Mouse (Mus musculus) forebrain, embryonic 16.5 days (tissue): ENCODE data around the gene Hist1h3g. TPM values are rescaled to one million over a fixed set of nuclear protein-coding genes. Genes with fewer than 3 reads are reported as not detected.
"Not testable (repeated sequence)": the region's sequence is repeated elsewhere in the genome, so short reads cannot be mapped to it uniquely, and the experiment has no call there.

ENCODE experiments used
- ATAC-seq: fragments of 200-750 bp; cut with Nextera tagmentation; 2 replicates; pipeline ENCODE4 v1.8.0; 2017; ENCODE audit warnings: mild to moderate bottlenecking, moderate library complexity
- H3K27ac ChIP-seq: fragments of 300-500 bp; sonication (generic); 2 replicates; pipeline ENCODE4 v1.5.1; 2014; ENCODE audit warnings: low read length, control low read depth
- H3K27me3 ChIP-seq: fragments of 300-500 bp; sonication (generic); replicated peaks from 2 replicates; pipeline ENCODE4 v1.6.1; 2014; ENCODE audit warnings: low read length; ENCODE audit not compliant: control insufficient read depth, insufficient read depth
- H3K36me3 ChIP-seq: fragments of 300-500 bp; sonication (generic); 2 replicates; pipeline ENCODE4 v1.6.1; 2014; ENCODE audit not compliant: control insufficient read depth, insufficient read depth
- H3K4me1 ChIP-seq: fragments of 300-500 bp; sonication (generic); replicated peaks from 2 replicates; pipeline ENCODE4 v1.6.1; 2014; ENCODE audit warnings: low read length; ENCODE audit not compliant: control insufficient read depth, insufficient read depth
- H3K4me2 ChIP-seq: fragments of 300-500 bp; sonication (generic); 2 replicates; pipeline ENCODE4 v1.6.1; 2014; ENCODE audit warnings: mild to moderate bottlenecking, low read length, control low read depth
- H3K4me3 ChIP-seq: fragments of 300-500 bp; sonication (generic); replicated peaks from 2 replicates; pipeline ENCODE4 v1.5.1; 2014; ENCODE audit warnings: mild to moderate bottlenecking, low read length, control low read depth
- H3K9ac ChIP-seq: fragments of 300-500 bp; sonication (generic); replicated peaks from 2 replicates; pipeline ENCODE4 v1.6.1; 2014; ENCODE audit warnings: low read depth, low read length, control low read depth
- H3K9me3 ChIP-seq: fragments of 300-500 bp; sonication (generic); 2 replicates; pipeline ENCODE4 v1.6.1; 2016; ENCODE audit warnings: low read length; ENCODE audit not compliant: control insufficient read depth
- WGBS: fragments of 180-500 bp; shearing (Covaris S2); extraction: QIAGEN DNeasy Blood & Tissue Kit; methylation state at CpG from one replicate; pipeline ENCODE4 v1.1.7; 2014; 5-methylcytosine and 5-hydroxymethylcytosine counted together
- polyA plus RNA-seq: library from polyadenylated mRNA; unstranded; fragments of >200 nt; fragmentation: Nextera tagmentation; extraction: Ambion mirVana; gene quantifications from 2 replicates; pipeline ENCODE4 v1.2.1, GENCODE M21; 2015

The Hist1h3g gene
- polyA plus RNA-seq, 1 experiment from 2014 or later: 1.5 TPM

- Histone ChIP-seq H3K9me3 (no peaks in the 10 kb centered on the region), H3K9ac (peak within 1 kb of the TSS; percentile 81), H3K27me3 (no peaks in the 10 kb centered on the region), H3K4me3 (peak within 1 kb of the TSS; percentile 67), H3K4me2 (peak within 1 kb of the TSS; percentile 78), H3K27ac (peak within 1 kb of the TSS; percentile 99), H3K4me1 (peaks cover 27% of the 10 kb centered on the region), H3K36me3 (no peaks in the 10 kb centered on the region)
- 0% methylated on average over 57 of the region's 70 CpGs for WGBS
- ATAC-seq: peak; percentile 88
Measured at GRCm38 (mm10) chr13:23530901-23531875, 4.0 kb upstream of the Hist1h3g start, which contains the start of gene Hist1h4h. Hist1h4h (plus strand) TSS chr13:23531050.

GRCm38 (mm10) chr13:23532262-23533075 is 2.8 kb upstream of the Hist1h3g start:
- no peaks in the 10 kb centered on the region for H3K36me3 ChIP-seq
- 13% methylated on average over 9 of the region's 9 CpGs for WGBS
- H3K9ac ChIP-seq: peak overlapping the region; percentile 36
- no peaks in the 10 kb centered on the region for H3K27me3 ChIP-seq
- peak overlapping the region; percentile 99 for H3K27ac ChIP-seq
- no peaks in the 10 kb centered on the region for H3K9me3 ChIP-seq
- H3K4me1 ChIP-seq: peaks cover 36% of the 10 kb centered on the region
- H3K4me3 ChIP-seq: peak overlapping the region; percentile 67
- peak overlapping the region; percentile 78 for H3K4me2 ChIP-seq
- ATAC-seq: no peak

GRCm38 (mm10) chr13:23533560-23534367 is 1.5 kb upstream of the Hist1h3g start, which contains the start of gene Hist1h2af:
Hist1h2af (plus strand) TSS chr13:23533906.
- H3K27me3 ChIP-seq, H3K36me3 ChIP-seq, H3K9me3 ChIP-seq: not testable (repeated sequence)
- H3K9ac ChIP-seq: peak within 1 kb of the TSS; percentile 35
- peaks cover 36% of the 10 kb centered on the region for H3K4me1 ChIP-seq
- H3K4me2 ChIP-seq: peak within 1 kb of the TSS; percentile 78
- H3K27ac ChIP-seq: peak within 1 kb of the TSS; percentile 83
- WGBS: 0% methylated on average over 23 of the region's 53 CpGs
- peak; percentile 30 for ATAC-seq
- H3K4me3 ChIP-seq: peak within 1 kb of the TSS; percentile 55

- no peaks in the 10 kb centered on the region for H3K36me3 ChIP-seq
- WGBS: under 1% methylated on average over 15 of the region's 15 CpGs
- H3K4me1 ChIP-seq: peaks cover 36% of the 10 kb centered on the region
- H3K4me3 ChIP-seq: peak overlapping the region; percentile 55
- no peaks in the 10 kb centered on the region for H3K27me3 ChIP-seq
- peak overlapping the region; percentile 78 for H3K4me2 ChIP-seq
- H3K9me3 ChIP-seq: no peaks in the 10 kb centered on the region
- H3K27ac ChIP-seq: peak overlapping the region; percentile 75
- H3K9ac ChIP-seq: peak overlapping the region; percentile 35
- ATAC-seq: no peak
Measured at GRCm38 (mm10) chr13:23534368-23535131, 672 bp upstream of the Hist1h3g start.

GRCm38 (mm10) chr13:23536076-23536822 is 1.0 kb downstream of the Hist1h3g start:
- Histone ChIP-seq H3K9ac (peak overlapping the region; percentile 39; the same call in 1 of the 2 replicates), H3K27ac (no peak overlapping the region), H3K4me1 (peaks cover 36% of the 10 kb centered on the region), H3K27me3 (no peaks in the 10 kb centered on the region), H3K9me3 (no peaks in the 10 kb centered on the region), H3K36me3 (no peaks in the 10 kb centered on the region), H3K4me3 (peak overlapping the region; percentile 30), H3K4me2 (peak overlapping the region; percentile 29)
- no peak for ATAC-seq
- WGBS: 17% methylated on average over 7 of the region's 7 CpGs

- no peaks in the 10 kb centered on the region for H3K9me3 ChIP-seq
- ATAC-seq: no peak
- H3K36me3 ChIP-seq: no peaks in the 10 kb centered on the region
- no peaks in the 10 kb centered on the region for H3K27me3 ChIP-seq
- peaks cover 34% of the 10 kb centered on the region for H3K4me1 ChIP-seq
- H3K27ac ChIP-seq: no peak overlapping the region
- no peak overlapping the region for H3K9ac ChIP-seq
- peak overlapping the region; percentile 11; the same call in 1 of the 2 replicates for H3K4me3 ChIP-seq
- peak overlapping the region; percentile 38 for H3K4me2 ChIP-seq
- 81% methylated on average over 3 of the region's 3 CpGs for WGBS
Measured at GRCm38 (mm10) chr13:23537006-23537710, 1.9 kb downstream of the Hist1h3g start.

- ATAC-seq: no peak
- WGBS: 87% methylated on average over 5 of the region's 5 CpGs
- peaks cover 24% of the 10 kb centered on the region for H3K4me1 ChIP-seq
- no peak overlapping the region for H3K4me3 ChIP-seq
- H3K27ac ChIP-seq: no peak overlapping the region
- H3K27me3 ChIP-seq: no peaks in the 10 kb centered on the region
- no peak overlapping the region for H3K9ac ChIP-seq
- H3K36me3 ChIP-seq: no peaks in the 10 kb centered on the region
- H3K9me3 ChIP-seq: no peaks in the 10 kb centered on the region
- H3K4me2 ChIP-seq: no peak overlapping the region
Measured at GRCm38 (mm10) chr13:23538249-23538648, 3.0 kb downstream of the Hist1h3g start.
